ENCODE assay signal across 26 mouse cellular contexts in genomic region chr2:173705827-173706551, GRCm38 (mm10). TPM values are rescaled to one million over a fixed set of nuclear protein-coding genes. Genes with fewer than 3 reads are reported as not detected.
DNase-seq lines count a peak whose midpoint lies in the region; ATAC-seq and TF ChIP-seq lines count a peak whose summit lies in the region.
"Had no signal": no experiment of that assay in that cellular context is flagged by ENCODE, and none has a peak within 500 bp of the region (broad histone marks: within the 10 kb centered on the region; RNA-seq: fewer than 3 reads in every experiment).

No protein-coding gene starts in this region.

- peak overlapping the region; percentile 8; the same call in 1 of the 2 replicates for H3K9ac ChIP-seq in heart, embryonic 13.5 days
- H3K9ac ChIP-seq in limb, embryonic 14.5 days (ENCODE audit: low read depth, low read length, severe bottlenecking) = no peak overlapping the region
- no peak overlapping the region for H3K9ac ChIP-seq in stomach, postnatal 0 days (ENCODE audit: low read length)
- H3K9ac ChIP-seq: heart, embryonic 15.5 days; liver, embryonic 13.5 days; lung, embryonic 14.5 days; neural tube, embryonic 12.5 days had no signal

- no peak for TF ChIP-seq CTCF in stomach, postnatal 0 days (IDR thresholded peaks at IDR 0.05; ENCODE audit: low read depth)

- 0 out of 2 replicates have a peak overlapping the region, but pooled peaks have one; percentile 15 for H3K4me2 ChIP-seq in heart, embryonic 13.5 days
- no peak overlapping the region for H3K4me2 ChIP-seq in limb, embryonic 14.5 days (replicated peaks; ENCODE audit: low read depth, low read length, severe bottlenecking)
- H3K4me2 ChIP-seq in stomach, postnatal 0 days (replicated peaks; ENCODE audit: low read depth) = no peak overlapping the region
- H3K4me2 ChIP-seq: heart, embryonic 15.5 days; liver, embryonic 13.5 days; lung, embryonic 14.5 days; neural tube, embryonic 12.5 days had no signal

- H3K27ac ChIP-seq in heart, embryonic 13.5 days (replicated peaks) = 0 out of 2 replicates have a peak overlapping the region, but pooled peaks have one; percentile 0
- H3K27ac ChIP-seq in limb, embryonic 14.5 days (replicated peaks; ENCODE audit: low read depth, low read length) = no peak overlapping the region
- H3K27ac ChIP-seq in limb, embryonic 10.5 days = no peak overlapping the region
- H3K27ac ChIP-seq in stomach, postnatal 0 days (replicated peaks) = no peak overlapping the region
- H3K27ac ChIP-seq: heart, embryonic 15.5 days; layer of hippocampus, adult 2 months; liver, embryonic 13.5 days; neural tube, embryonic 12.5 days had no signal

- H3K36me3 ChIP-seq in heart, embryonic 13.5 days = peaks cover 50% of the 10 kb centered on the region
- peaks cover 45% of the 10 kb centered on the region for H3K36me3 ChIP-seq in limb, embryonic 14.5 days (ENCODE audit: control insufficient read depth, insufficient read depth, low read length)
- peaks cover 57% of the 10 kb centered on the region for H3K36me3 ChIP-seq in limb, embryonic 10.5 days
- peaks cover 13% of the 10 kb centered on the region for H3K36me3 ChIP-seq in stomach, postnatal 0 days (ENCODE audit: control insufficient read depth, insufficient read depth, low read length)

- WGBS in heart, embryonic 13.5 days = 69% methylated on average over 15 of the region's 15 CpGs
- 67% methylated on average over 15 of the region's 15 CpGs for WGBS in limb, embryonic 14.5 days
- 90% methylated on average over 15 of the region's 15 CpGs for WGBS in limb, embryonic 10.5 days
- WGBS in stomach, postnatal 0 days = 75% methylated on average over 15 of the region's 15 CpGs

- DNase-seq in cerebellum, postnatal 10 days = peak; percentile 60 to 70
- DNase-seq in cerebellum, postnatal 36 days = no peak
- no peak for DNase-seq in heart, adult 9 months (ENCODE audit: low spot score in 2 of 2)
- DNase-seq in limb, embryonic 14.5 days (ENCODE audit: low spot score) = no peak
- DNase-seq in limb, embryonic 10.5 days (ENCODE audit: low spot score) = no peak
- DNase-seq in stomach, postnatal 0 days (ENCODE audit: low spot score) = no peak
- no peak for DNase-seq in thymus, postnatal 36 days
- DNase-seq: adrenal gland, postnatal 14 days; cerebellum, adult 11 months; gastrocnemius, postnatal 14 days; kidney, adult 2 months; kidney, postnatal 14 days; liver, embryonic 13.5 days; lung, embryonic 14.5 days; lung, postnatal 4 days; right cerebral cortex, adult 18-20 months; thymus, postnatal 14 days had no signal

- peaks cover 40% of the 10 kb centered on the region for H3K4me1 ChIP-seq in heart, embryonic 13.5 days
- peaks cover 30% of the 10 kb centered on the region for H3K4me1 ChIP-seq in limb, embryonic 14.5 days (ENCODE audit: control insufficient read depth, insufficient read depth, low read length)
- H3K4me1 ChIP-seq in limb, embryonic 10.5 days = peaks cover 38% of the 10 kb centered on the region
- H3K4me1 ChIP-seq in stomach, postnatal 0 days (replicated peaks; ENCODE audit: control insufficient read depth, insufficient read depth) = no peaks in the 10 kb centered on the region

- no peak for ATAC-seq in heart, embryonic 13.5 days (ENCODE audit: extremely low read depth, insufficient number of reproducible peaks, low FRiP score, low TSS enrichment)
- ATAC-seq in limb, embryonic 14.5 days (ENCODE audit: low FRiP score, low read depth) = peak; percentile 42; the same call in 1 of the 2 replicates
- peak; percentile 34; the same call in 1 of the 2 replicates for ATAC-seq in stomach, postnatal 0 days (ENCODE audit: low FRiP score, low TSS enrichment)
- ATAC-seq: activated CD4-positive, CD25-positive, alpha-beta regulatory T cell, adult 4 months; CD4-positive, CD25-positive, alpha-beta regulatory T cell, adult 4 months had no signal

- no peak overlapping the region for H3K4me3 ChIP-seq in heart, embryonic 13.5 days
- H3K4me3 ChIP-seq in limb, embryonic 14.5 days (replicated peaks; ENCODE audit: low read length) = no peak overlapping the region
- H3K4me3 ChIP-seq in limb, embryonic 10.5 days = no peak overlapping the region
- no peak overlapping the region for H3K4me3 ChIP-seq in stomach, postnatal 0 days (ENCODE audit: low read depth, low read length)
- H3K4me3 ChIP-seq: heart, embryonic 15.5 days; layer of hippocampus, adult 2 months; liver, embryonic 13.5 days; neural tube, embryonic 12.5 days had no signal

- H3K27me3 ChIP-seq in heart, embryonic 13.5 days (replicated peaks) = no peaks in the 10 kb centered on the region
- no peaks in the 10 kb centered on the region for H3K27me3 ChIP-seq in limb, embryonic 14.5 days (ENCODE audit: control insufficient read depth, insufficient read depth, low read length)
- no peaks in the 10 kb centered on the region for H3K27me3 ChIP-seq in limb, embryonic 10.5 days (ENCODE audit: low read depth, poor library complexity, severe bottlenecking)
- no peaks in the 10 kb centered on the region for H3K27me3 ChIP-seq in stomach, postnatal 0 days (ENCODE audit: control insufficient read depth, insufficient read depth, low read length)
- H3K27me3 ChIP-seq: heart, embryonic 15.5 days; liver, embryonic 13.5 days; neural tube, embryonic 12.5 days had no signal

- TF ChIP-seq EP300 in stomach, postnatal 0 days (optimal IDR thresholded peaks at IDR 0.05) = no peak

- H3K9me3 ChIP-seq in heart, embryonic 13.5 days = no peaks in the 10 kb centered on the region
- no peaks in the 10 kb centered on the region for H3K9me3 ChIP-seq in limb, embryonic 14.5 days (ENCODE audit: control insufficient read depth, low read length)
- no peaks in the 10 kb centered on the region for H3K9me3 ChIP-seq in limb, embryonic 10.5 days (replicated peaks)
- H3K9me3 ChIP-seq in stomach, postnatal 0 days (ENCODE audit: control insufficient read depth, low read length) = no peaks in the 10 kb centered on the region
- H3K9me3 ChIP-seq: heart, embryonic 15.5 days; liver, embryonic 13.5 days; neural tube, embryonic 12.5 days had no signal

- TF ChIP-seq POLR2A in limb, embryonic 14.5 days (IDR thresholded peaks at IDR 0.05; ENCODE audit: borderline replicate concordance, extremely low read depth, insufficient read depth, insufficient read length) = no peak

RNA-seq across cellular contexts. Expression of gene 1700010B08Rik, which starts 13.2 kb away (rescaled TPM):
- not detected in 2 replicates for polyA plus RNA-seq in heart, embryonic 13.5 days (2015; fragmentation: Nextera tagmentation; extraction: Ambion mirVana)
- polyA plus RNA-seq in limb, embryonic 14.5 days (2012; rRNA removed) = not detected in 2 replicates
- not detected in 2 replicates for polyA plus RNA-seq in limb, embryonic 14.5 days (2014; fragmentation: Nextera tagmentation; extraction: Ambion mirVana)
- polyA plus RNA-seq in limb, embryonic 10.5 days (2016; fragmentation: Nextera tagmentation; extraction: Ambion mirVana) = not detected in 2 replicates
- polyA plus RNA-seq in stomach, postnatal 0 days (2015; fragmentation: Nextera tagmentation; extraction: Ambion mirVana) = not detected in 2 replicates
- polyA plus RNA-seq: activated CD4-positive, CD25-positive, alpha-beta regulatory T cell, adult 4 months; CD4-positive, CD25-positive, alpha-beta regulatory T cell, adult 4 months; forebrain, embryonic 11.5 days; frontal cortex, adult 2 months; heart, embryonic 15.5 days; kidney, adult 2 months; limb, embryonic 11.5 days; liver, embryonic 13.5 days; lung, embryonic 14.5 days; neural tube, embryonic 12.5 days had no signal

RNA-seq across cellular contexts. Expression of gene Vapb, which starts 31.3 kb away (rescaled TPM):
- 8.2 and 8.6 TPM in 2 replicates for polyA plus RNA-seq in heart, embryonic 13.5 days (2015; fragmentation: Nextera tagmentation; extraction: Ambion mirVana)
- polyA plus RNA-seq in limb, embryonic 14.5 days (2012; rRNA removed) = 20.2 and 37.0 TPM in 2 replicates
- polyA plus RNA-seq in limb, embryonic 14.5 days (2014; fragmentation: Nextera tagmentation; extraction: Ambion mirVana) = 14.6 and 15.2 TPM in 2 replicates
- 7.6 and 9.0 TPM in 2 replicates for polyA plus RNA-seq in limb, embryonic 10.5 days (2016; fragmentation: Nextera tagmentation; extraction: Ambion mirVana)
- 11.1 and 13.1 TPM in 2 replicates for polyA plus RNA-seq in stomach, postnatal 0 days (2015; fragmentation: Nextera tagmentation; extraction: Ambion mirVana)

RNA-seq across cellular contexts. Expression of gene Rab22a, which starts 46.4 kb away (rescaled TPM):
- 25.5 and 26.0 TPM in 2 replicates for polyA plus RNA-seq in heart, embryonic 13.5 days (2015; fragmentation: Nextera tagmentation; extraction: Ambion mirVana)
- 21.7 and 23.9 TPM in 2 replicates for polyA plus RNA-seq in limb, embryonic 14.5 days (2012; rRNA removed)
- 45.2 and 49.4 TPM in 2 replicates for polyA plus RNA-seq in limb, embryonic 14.5 days (2014; fragmentation: Nextera tagmentation; extraction: Ambion mirVana)
- 23.8 and 28.4 TPM in 2 replicates for polyA plus RNA-seq in limb, embryonic 10.5 days (2016; fragmentation: Nextera tagmentation; extraction: Ambion mirVana)
- polyA plus RNA-seq in stomach, postnatal 0 days (2015; fragmentation: Nextera tagmentation; extraction: Ambion mirVana) = 27.1 and 29.7 TPM in 2 replicates

Comparison
In these comparisons a context has a peak if more than half of its experiments do, and no peak if none do; other contexts are left out.
1. DNase-seq: peak in cerebellum, postnatal 10 days (2 of 2); none in cerebellum, postnatal 36 days (0 of 2), heart, adult 9 months (0 of 2), limb, embryonic 14.5 days (single experiment), limb, embryonic 10.5 days (single experiment), stomach, postnatal 0 days (single experiment) and thymus, postnatal 36 days (0 of 2).